Mouse (Mus musculus) small intestine, adult 2 months (tissue): ENCODE data around the gene Vmn1r234.

Source experiments
- CTCF ChIP-seq: fragments of 200-500 bp; IDR thresholded peaks from 2 replicates; pipeline ENCODE4 v1.5.1; 2012; ENCODE audit warnings: low read depth, mild to moderate bottlenecking, control low read depth, inconsistent platforms, low read length, moderate library complexity, mixed read lengths; ENCODE audit not compliant: insufficient replicate concordance, insufficient read length; ENCODE audit errors: extremely low read depth
- POLR2A ChIP-seq: fragments of 200-500 bp; IDR thresholded peaks from 2 replicates; pipeline ENCODE4 v1.6.1; 2012; ENCODE audit warnings: low read depth, mild to moderate bottlenecking, control low read depth, inconsistent platforms, low read length, moderate library complexity

GRCm38 (mm10) chr17:21256111-21256510, 30.2 kb downstream of the Vmn1r234 start, which contains the start of gene Vmn1r235:
- TF ChIP-seq CTCF: no peak
- no peak for TF ChIP-seq POLR2A
